Mouse (Mus musculus) heart, postnatal 0 days (tissue): ENCODE measurements around the gene Alppl2.

ENCODE experiments used
- CTCF ChIP-seq: IDR thresholded peaks from 2 replicates; pipeline ENCODE4 v1.5.1; 2016; ENCODE audit warnings: antibody characterized with exemption, control low read depth, low read depth
- EP300 ChIP-seq: IDR thresholded peaks from 2 replicates; pipeline ENCODE4 v1.6.1; 2016; ENCODE audit warnings: antibody characterized with exemption, low read depth

DNA sequence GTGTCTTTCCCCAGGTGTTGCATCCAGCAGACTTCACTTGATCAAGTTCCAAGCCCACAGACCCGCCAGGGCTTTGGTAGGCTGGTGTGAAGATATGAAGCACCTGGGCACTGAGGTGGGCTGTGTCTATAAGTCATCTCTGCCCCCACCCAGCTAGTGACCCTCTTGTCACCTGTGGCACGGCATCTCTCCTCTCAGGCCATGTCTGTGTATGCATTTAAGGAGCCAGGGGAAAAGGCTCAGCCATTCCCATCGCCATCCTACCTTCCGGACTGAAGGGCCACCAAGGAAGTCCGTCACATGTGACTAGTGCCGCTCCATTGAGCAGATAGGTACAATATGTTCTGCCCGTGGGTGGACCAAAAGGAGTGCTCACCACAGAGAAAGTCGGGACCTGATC is 5.9 kb upstream of the Alppl2 start:
- no peak for TF ChIP-seq CTCF
- TF ChIP-seq EP300 = no peak
